Mouse (Mus musculus) spleen, adult 2 months (tissue): ENCODE measurements around the gene Miga1. TPM values are rescaled to one million over a fixed set of nuclear protein-coding genes. Genes with fewer than 3 reads are reported as not detected.

Experiments
- DNase-seq, 2 experiments: peaks; one replicate each; pipeline versions ENCODE4 v3.0.0 to v3.0.0-alpha.2; 2012 to 2021; ENCODE audit warnings: low spot score in 2 of 2, low read depth in 1 of 2
- H3K27ac ChIP-seq: fragments of 200-500 bp; 2 replicates; pipeline ENCODE4 v1.5.1; 2012; ENCODE audit warnings: low read length, inconsistent platforms; ENCODE audit not compliant: insufficient read depth
- H3K27me3 ChIP-seq: fragments of 200-500 bp; 2 replicates; pipeline ENCODE4 v1.6.1; 2012; ENCODE audit warnings: mild to moderate bottlenecking, moderate library complexity, low read length, inconsistent platforms; ENCODE audit not compliant: control insufficient read depth, insufficient read depth
- H3K36me3 ChIP-seq: fragments of 200-500 bp; 2 replicates; pipeline ENCODE4 v1.6.1; 2012; ENCODE audit warnings: mild to moderate bottlenecking, low read length, inconsistent platforms; ENCODE audit not compliant: control insufficient read depth, insufficient read depth
- H3K4me1 ChIP-seq: fragments of 200-500 bp; 2 replicates; pipeline ENCODE4 v1.6.1; 2011; ENCODE audit warnings: inconsistent platforms; ENCODE audit not compliant: control insufficient read depth, insufficient read depth, insufficient read length
- H3K4me3 ChIP-seq: fragments of 200-500 bp; 2 replicates; pipeline ENCODE4 v1.5.1; 2011; ENCODE audit warnings: mild to moderate bottlenecking, inconsistent platforms; ENCODE audit not compliant: insufficient read depth, insufficient read length; ENCODE audit errors: extremely low read depth
- CTCF ChIP-seq: fragments of 200-500 bp; IDR thresholded peaks from 2 replicates; pipeline ENCODE4 v1.5.1; 2011; ENCODE audit warnings: mild to moderate bottlenecking, inconsistent platforms; ENCODE audit not compliant: insufficient read depth, insufficient read length, insufficient replicate concordance; ENCODE audit errors: extremely low read depth
- POLR2A ChIP-seq: fragments of 200-500 bp; IDR thresholded peaks from 2 replicates; pipeline ENCODE4 v1.6.1; 2011; ENCODE audit warnings: low read depth, low read length, inconsistent platforms
- WGBS: fragments of 180-500 bp; shearing (Covaris S2); methylation state at CpG from one replicate; pipeline ENCODE4 v1.1.7; 2018; 5-methylcytosine and 5-hydroxymethylcytosine counted together
- polyA plus RNA-seq: library from polyadenylated mRNA; depleted of rRNA; stranded (reverse); fragments of >200 nt; gene quantifications from 2 replicates; pipeline ENCODE4 v1.2.3, GENCODE M21; 2012

The Miga1 gene
- polyA plus RNA-seq, 1 experiment = 4.6 TPM

DNA sequence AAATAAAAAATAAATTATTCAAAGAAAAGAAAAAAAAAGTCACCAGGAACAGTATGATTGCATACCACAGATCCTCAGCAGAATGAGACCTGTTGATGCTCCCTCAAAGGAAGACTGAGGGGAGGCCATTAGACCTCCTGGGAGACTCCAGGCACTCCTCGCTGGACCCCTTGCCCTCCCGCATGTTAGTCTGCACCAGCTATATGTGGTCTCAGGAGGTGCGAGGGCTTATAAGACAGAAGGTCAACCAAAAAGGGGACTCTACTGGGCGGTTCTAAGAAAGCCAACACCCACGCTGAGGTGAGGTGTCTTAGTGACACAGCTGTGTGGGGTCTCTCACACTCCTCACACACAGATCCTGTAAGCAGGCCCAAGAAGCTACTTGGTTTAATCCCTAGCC, 44.3 kb downstream of the Miga1 start:
- 94% methylated on average over 5 of the region's 5 CpGs for WGBS
- no peak for TF ChIP-seq CTCF
- TF ChIP-seq POLR2A = no peak
- H3K36me3 ChIP-seq = no peaks in the 10 kb centered on the region; the same call in 1 of the 2 replicates
- H3K27ac ChIP-seq = no peak overlapping the region
- no peaks in the 10 kb centered on the region for H3K27me3 ChIP-seq
- DNase-seq = no peak
- no peak overlapping the region for H3K4me3 ChIP-seq
- no peaks in the 10 kb centered on the region for H3K4me1 ChIP-seq

DNA sequence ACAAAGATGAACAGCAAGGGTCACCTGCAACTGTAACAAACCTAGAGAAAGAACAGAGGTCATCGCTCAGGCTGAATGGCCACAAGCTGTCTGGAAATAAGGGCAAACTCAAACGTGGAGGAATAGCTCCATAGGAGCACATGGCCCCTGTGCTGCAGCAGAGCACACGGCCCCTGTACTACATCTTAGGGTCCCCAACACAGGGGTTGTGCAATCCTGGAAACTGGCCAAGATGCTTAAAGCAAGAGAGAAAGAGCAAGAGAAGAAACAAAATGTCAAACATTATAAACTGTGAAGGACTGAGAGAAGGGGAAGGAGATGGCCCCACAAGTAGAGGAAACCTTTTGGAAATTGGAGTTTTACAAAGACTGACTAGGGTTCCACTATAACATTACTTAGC, 45.8 kb downstream of the Miga1 start:
- WGBS = 82% methylated on average over 3 of the region's 3 CpGs
- peaks cover 3% of the 10 kb centered on the region for H3K36me3 ChIP-seq
- TF ChIP-seq POLR2A (no peak), CTCF (no peak)

DNA sequence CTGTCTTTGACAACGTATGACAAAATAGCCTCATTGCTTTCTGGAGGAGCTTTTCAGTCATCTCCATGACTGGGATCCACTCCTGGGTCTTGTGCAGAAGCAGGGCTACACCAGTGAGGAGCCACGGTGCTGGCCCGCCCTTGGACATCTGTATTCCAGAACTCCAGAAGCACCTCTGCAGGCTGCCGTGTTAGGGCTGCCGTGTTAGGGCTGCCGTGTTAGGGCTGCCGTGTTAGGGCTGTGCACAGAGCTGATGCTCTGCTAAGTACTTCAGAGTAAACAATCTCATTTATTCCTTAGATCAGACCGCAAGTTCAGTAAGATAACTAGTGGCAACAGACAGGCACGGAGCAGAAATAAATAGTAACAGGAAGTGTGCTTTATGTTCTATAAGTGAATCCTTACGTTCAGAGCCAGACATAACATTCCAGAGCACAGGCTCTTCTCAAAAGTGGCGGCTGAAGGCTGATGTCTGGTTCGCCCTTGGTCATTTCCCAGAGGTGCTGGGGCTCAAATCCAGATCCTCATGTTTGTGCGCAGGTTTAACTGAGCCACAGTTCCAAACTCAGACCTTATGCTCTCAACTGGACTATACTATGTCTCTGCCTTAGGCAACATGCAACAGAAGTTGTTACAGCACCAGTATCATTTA, 46.6 kb downstream of the Miga1 start:
- Histone ChIP-seq H3K27ac (no peak overlapping the region), H3K27me3 (no peaks in the 10 kb centered on the region), H3K4me1 (no peaks in the 10 kb centered on the region), H3K4me3 (no peak overlapping the region), H3K36me3 (peaks cover 3% of the 10 kb centered on the region)
- 91% methylated on average over 13 of the region's 13 CpGs for WGBS
- no peak for DNase-seq
- TF ChIP-seq CTCF (no peak), POLR2A (no peak)

More for the DNA sequence above, 45.8 kb downstream of the Miga1 start:
- no peak overlapping the region for H3K27ac ChIP-seq
- H3K4me1 ChIP-seq = no peaks in the 10 kb centered on the region
- DNase-seq = no peak
- no peak overlapping the region for H3K4me3 ChIP-seq
- no peaks in the 10 kb centered on the region for H3K27me3 ChIP-seq

DNA sequence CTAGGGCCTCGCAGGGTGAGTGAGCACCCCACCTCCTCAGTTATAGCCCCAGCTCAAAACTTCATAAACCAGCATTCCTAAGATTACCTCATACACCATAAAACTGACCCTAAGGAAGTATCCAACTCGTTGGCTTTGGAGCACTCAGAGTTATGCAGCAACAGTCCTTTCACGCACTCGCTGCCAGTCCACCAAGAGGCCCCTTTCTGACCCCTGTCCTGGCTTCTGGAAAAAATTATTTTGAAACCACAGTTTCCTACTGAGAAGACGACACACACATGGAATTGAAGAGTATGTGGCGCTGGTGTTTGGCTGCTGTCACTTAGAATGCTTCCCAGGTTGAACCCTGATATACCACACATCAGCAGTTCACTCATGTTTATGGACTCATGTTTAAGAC, 48.3 kb downstream of the Miga1 start:
- Histone ChIP-seq H3K36me3 (peaks cover 6% of the 10 kb centered on the region), H3K4me3 (no peak overlapping the region), H3K27ac (no peak overlapping the region), H3K27me3 (no peaks in the 10 kb centered on the region), H3K4me1 (no peaks in the 10 kb centered on the region)
- no peak for TF ChIP-seq CTCF
- TF ChIP-seq POLR2A = no peak
- no peak for DNase-seq
- WGBS = 85% methylated on average over 6 of the region's 6 CpGs

DNA sequence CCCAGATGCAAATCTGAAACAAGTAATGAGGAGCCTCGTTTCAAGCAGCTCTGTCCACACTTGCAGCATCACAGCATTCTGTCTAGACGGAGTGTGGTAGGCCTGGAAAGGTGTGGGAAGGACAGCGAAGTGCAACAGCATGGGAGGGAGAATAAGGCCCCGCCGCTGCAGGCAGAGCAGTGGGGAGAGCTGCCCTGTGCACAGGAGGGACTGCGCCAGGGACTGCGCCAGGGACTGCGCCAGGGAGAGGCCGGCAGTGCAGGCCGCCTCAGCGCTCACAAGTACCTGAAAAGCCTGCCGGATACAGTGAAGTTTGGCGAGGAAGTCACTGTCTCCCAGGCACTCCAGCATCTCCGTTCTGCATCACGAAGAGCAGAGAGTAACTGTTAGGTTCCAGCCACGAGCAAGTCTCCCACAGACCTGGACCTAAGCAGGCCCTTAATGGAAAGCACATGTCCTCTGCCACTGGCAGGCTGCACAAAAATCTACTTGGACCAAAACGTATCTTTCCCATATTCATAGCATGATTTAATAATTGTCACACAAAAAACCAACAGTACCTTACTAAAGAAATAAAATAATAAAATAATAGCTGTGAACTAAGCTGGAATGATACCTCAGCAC, 49.9 kb downstream of the Miga1 start:
- 93% methylated on average over 17 of the region's 17 CpGs for WGBS
- Histone ChIP-seq H3K27ac (no peak overlapping the region), H3K27me3 (no peaks in the 10 kb centered on the region), H3K4me3 (no peak overlapping the region), H3K4me1 (no peaks in the 10 kb centered on the region), H3K36me3 (peaks cover 9% of the 10 kb centered on the region)
- TF ChIP-seq CTCF = no peak
- no peak for TF ChIP-seq POLR2A
- no peak for DNase-seq

DNA sequence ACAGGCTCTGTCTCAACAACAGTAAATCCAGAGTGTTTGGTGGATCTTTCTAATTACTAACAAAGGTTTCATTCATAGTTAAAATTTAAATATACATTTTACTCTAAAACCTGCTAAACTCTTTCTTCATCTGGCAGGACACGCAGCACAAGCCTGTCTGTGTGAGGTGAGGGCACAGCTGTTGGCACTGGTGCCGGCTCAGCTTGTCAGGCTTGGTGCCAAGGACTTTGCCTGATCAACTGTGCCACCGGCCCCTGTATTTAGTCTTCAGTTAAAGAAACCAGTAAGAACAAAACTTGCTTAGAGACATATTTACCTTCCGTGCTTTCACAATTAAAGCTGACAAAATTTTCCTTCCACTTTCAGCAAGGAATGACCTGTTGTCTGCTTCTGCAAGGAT, 51.5 kb downstream of the Miga1 start:
- 89% methylated on average over 4 of the region's 4 CpGs for WGBS
- TF ChIP-seq POLR2A (no peak), CTCF (no peak)
- Histone ChIP-seq H3K4me1 (no peaks in the 10 kb centered on the region), H3K4me3 (no peak overlapping the region), H3K27ac (no peak overlapping the region), H3K36me3 (peaks cover 11% of the 10 kb centered on the region), H3K27me3 (no peaks in the 10 kb centered on the region)
- no peak for DNase-seq

DNA sequence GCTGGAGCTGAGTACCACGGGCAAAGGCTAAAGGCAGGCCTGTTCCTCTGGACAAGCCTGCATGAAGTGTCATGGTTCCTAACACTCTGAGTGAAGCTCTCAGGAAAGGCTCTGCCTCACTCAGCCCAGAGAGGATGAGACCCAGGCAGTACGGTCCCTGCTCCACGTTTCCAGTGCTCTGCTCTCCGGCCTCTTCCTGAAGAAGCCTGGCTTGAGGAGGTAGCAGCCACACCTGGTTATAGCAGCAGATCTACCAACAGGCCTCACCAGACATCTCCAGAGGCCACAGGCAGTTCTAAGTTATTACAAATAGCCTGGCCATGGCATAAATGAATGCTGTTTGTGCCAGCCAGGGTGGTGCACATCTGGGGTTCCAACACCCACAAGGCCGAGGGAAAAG, 51.9 kb downstream of the Miga1 start:
- Histone ChIP-seq H3K4me1 (no peaks in the 10 kb centered on the region), H3K27me3 (no peaks in the 10 kb centered on the region), H3K27ac (no peak overlapping the region), H3K36me3 (peaks cover 12% of the 10 kb centered on the region), H3K4me3 (no peak overlapping the region)
- 92% methylated on average over 5 of the region's 5 CpGs for WGBS
- DNase-seq = no peak
- no peak for TF ChIP-seq POLR2A
- TF ChIP-seq CTCF = no peak
